Mouse (Mus musculus): ENCODE measurements at regions not wholly inside any gene's neighbourhood (a gene's known extent, or its start where the extent isn't known, plus 50 kb on each side); places are given as distances from the start of the nearest gene placed in this dataset.

DNA sequence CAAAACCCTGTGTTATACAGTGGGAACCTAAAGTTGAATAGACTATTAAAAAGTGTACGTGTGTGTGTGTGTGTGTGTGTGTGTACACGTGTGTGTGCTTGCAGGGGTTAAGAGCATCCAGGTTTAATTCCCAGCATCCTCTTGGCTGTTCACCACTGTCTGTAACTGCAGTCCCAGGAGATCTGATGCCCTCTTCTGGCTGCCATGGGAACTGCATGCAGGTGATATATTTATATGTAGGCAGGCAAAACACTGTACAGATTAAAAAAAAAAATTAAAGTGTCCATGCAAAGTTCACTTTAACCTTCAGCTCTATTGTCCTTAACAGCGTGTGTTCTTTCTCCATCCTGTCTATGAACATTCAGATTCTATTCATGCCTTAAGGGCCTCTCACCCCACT is 454.1 kb downstream of the Rnf144b start:
- no peak for DNase-seq (ENCODE audit: low read depth)

DNA sequence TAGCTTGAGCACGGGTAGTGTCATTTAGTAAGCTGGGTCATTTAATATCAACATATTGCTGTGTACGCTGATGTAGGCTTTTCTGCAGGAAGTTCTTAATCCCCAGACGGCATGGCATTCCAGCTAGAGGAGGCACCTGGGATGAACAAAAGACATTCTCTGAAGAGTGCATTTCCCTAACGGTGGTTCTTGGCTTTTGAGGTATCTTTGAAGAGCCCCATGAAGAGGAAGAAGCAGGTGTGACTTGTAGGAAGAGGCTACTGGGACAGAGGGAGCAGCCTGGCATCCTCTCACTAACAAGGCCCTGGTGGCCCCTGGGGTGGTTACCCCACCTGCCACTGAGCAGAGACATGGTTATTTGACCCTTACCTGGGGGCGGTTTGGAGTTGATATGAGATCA is 457.7 kb downstream of the Rnf144b start:
- no peak for DNase-seq (ENCODE audit: low read depth)

DNA sequence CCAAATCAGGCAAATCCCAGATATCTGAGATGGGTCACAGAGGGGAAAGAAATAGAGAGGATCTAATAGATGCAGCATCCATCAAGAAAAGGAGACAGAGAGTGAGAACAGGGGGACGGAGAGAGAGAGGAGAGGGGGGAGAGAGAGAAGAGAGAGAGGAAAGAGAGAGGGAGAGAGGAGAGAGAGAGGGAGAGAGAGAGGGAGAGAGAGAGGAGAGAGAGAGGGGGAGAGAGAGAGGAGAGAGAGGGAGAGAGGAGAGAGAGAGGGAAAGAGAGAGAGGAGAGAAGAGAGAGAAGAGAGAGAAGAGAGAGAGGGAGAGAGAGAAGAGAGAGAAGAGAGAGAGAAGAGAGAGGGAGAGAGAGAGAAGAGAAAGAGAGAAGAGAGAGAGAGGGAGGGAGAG is 462.7 kb downstream of the Rnf144b start:
- no peak for DNase-seq (ENCODE audit: low read depth)

DNA sequence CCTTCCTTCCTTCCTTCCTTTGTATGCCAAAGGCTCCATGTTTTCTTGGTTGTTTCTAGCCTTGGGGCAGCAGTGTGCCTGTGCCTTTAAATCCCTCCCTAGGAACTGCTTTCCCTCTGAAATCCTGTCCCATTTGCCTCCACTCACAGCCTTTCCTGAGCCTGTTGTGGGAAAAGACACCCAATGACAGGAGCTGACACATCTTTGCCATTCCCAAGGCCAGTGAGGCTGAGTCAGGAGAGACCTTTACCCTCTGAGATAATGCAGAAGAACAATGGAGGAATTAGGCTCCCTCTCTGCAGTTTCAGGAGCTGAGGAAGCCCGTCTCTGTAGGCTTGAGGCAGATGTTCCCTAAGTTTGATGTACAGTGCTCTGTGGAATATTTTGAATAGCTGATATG is 480.2 kb downstream of the Rnf144b start:
- DNase-seq (ENCODE audit: low read depth), result no peak

DNA sequence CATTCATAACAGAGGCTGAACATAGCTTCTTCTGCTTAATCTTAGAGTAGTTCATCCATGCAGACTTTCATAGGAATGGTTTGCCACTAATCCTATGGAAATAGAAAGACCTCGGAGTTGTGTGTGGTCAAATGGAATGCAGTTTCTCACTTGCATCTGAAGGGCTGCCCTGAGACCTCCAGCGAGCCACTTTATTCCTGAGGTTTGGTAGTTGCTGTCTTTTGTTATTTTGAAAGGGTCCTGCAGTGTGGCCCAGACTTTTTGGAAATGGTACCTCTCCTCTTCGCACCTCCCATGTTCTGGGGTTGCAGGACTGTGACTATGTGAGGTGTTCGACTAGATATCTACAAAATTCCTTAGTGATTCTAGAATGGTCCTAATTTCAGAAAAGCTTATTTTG is 489.0 kb downstream of the Rnf144b start:
- no peak for DNase-seq (ENCODE audit: low read depth)

DNA sequence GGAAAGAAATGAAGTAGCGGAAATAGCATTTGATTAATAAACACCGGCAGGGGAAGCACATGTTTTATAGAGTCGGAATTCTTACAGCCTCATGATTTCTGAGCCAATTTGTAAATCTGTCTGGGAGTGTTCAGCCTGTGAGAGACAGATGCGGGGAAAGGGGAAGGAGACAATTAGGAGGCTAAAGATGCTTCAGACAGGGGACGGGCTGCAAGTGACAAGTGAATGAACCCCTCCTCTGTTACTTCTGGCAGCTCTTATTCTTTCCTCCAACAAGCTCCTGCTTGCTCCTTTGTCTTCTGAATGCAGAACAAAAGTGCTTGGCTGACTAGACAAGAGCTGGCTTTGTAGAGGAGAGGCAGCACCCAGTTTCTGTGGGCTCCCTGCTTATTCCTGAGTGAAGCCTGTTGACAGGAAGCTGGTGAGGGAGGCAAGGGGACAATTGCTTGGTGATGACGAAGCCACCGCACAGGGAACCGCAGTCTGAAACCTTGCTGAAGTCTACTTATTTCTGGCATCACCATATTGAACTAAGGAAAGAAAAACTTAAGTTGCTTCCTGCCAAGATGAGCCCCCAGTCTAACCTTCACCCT is 514.2 kb downstream of the Rnf144b start:
- DNase-seq (ENCODE audit: low read depth), result peak; percentile 60

DNA sequence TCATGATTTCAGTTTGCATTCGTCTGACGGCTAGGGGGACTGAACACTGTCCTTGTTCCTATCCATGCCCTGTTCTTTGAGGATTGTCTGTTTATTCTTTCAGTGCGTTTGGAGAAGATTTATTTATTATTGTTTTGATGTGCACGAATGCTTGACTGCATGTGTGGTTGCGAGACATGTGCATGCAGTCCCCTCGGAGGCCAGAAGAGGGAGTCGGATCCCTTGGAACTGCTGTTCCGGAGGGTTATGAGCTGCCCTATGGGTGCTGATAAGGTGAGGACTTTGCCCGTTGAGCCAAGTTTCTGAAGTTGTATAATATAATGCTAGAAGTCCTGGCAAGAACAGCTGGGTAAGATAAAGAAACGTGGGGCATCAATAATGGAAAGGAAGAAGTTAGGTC is 519.9 kb downstream of the Rnf144b start:
- no peak for DNase-seq (ENCODE audit: low read depth)

DNA sequence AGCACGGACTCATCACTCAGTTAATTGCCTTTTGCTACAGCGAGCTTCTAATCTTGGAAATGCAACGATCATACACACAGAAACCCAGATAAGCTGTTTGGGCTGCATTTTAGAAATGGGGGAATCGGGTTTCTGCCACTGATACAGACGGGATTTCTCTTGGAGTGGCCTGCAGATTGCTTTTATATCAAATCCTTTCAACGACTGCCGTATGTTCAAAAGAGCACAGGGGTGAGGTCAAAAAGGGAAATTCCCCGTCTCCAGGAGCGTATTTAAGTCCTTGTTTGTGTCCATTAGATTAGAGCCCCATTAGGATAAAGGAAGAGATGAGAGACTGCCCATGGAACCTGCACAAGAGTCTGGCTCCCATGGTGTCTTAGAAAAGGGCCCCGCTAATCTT is 522.6 kb downstream of the Rnf144b start:
- DNase-seq (ENCODE audit: low read depth), result no peak

DNA sequence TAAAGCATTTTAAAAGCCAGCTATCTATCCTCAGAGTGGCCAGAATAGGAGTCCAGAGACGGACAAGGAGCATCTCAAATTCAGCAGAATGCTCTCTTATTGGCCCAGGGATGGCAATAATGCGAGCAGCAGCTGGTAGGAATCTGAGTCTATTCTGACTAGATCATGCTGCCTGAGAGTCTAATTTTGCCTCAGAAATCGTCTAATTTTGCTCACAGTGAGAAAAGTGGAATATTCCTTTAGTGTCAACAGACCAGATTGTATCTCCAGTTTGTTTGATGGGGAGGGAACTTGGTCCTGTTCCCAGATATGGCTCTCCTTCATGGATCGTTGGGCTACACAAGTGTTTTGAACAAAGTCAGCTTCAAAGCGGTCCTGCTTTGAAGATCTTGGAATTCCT is 525.2 kb downstream of the Rnf144b start:
- DNase-seq (ENCODE audit: low read depth), result no peak

DNA sequence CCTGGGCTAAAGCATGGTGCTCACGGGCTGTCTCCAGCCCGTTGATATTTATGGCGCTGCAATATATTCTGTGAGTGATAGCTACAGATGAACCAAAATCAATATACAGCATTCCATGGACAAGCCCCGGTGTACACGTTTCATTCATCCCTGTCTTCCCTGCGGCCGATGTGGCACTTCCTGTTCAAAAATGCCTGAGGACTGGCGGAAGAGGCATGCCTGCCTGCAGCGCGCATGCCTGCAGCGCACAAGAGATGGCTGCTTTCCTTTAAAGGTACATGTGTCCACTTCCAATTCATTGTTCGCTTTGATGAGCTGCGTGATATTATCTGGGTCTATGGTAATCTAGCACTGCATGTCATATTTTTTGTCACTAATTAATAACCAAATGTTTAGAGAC is 527.6 kb downstream of the Rnf144b start:
- DNase-seq (ENCODE audit: low read depth), result no peak

DNA sequence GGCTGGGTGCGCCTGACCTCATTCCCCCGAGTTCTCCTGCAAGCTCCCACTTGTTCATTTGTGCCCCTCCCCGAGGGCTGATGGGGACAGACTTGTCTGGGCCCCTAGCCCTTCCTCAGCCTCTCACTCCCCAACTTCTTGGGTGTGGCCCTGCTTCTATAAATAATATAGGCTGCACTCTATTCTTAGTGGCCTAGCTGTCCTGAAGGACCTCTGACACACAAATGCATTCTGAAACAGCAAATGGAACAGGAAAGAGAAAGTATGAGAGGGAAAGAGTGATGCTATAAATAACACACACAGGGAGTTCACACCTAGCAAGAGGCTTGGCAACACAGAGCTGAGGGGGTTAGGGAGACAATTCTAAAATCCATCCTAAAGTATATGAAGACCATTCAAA is 544.0 kb downstream of the Rnf144b start:
- DNase-seq (ENCODE audit: low read depth), result no peak

DNA sequence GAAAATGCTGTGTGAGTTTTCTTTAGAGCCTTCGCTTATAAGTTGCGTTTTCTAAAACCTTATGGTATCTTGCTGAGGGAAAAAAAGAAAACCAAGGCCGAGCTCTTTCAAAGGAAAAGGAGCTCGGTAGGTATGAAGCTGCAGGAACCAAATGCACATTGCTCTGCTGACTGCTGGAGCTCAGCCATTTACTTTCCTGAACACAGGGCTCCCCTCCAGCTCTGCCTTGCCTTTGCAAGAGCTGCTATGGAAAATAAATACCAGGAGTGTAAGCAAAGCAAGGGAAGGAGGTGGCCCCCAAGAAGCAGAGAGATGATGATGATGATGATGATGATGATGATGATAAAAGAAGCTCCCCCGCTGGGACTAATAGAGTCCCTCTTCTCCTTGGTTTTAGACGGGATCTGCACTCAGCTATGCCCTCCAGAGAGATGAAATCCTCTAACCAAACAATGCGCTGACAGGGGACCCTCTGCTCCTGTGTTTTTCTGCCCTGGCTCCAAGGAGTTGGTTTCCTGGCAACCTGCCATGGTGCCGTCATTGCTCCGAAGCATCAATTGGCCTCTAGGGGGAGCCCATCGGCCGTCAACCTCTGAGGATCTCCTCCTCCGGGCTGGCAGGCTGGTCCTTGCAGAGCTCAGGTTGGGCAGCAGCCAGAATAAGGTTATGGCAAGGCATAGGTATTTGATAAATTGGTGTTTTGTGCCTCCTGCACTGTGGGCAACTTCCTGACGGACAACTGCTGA is 544.7 kb downstream of the Rnf144b start:
- DNase-seq (ENCODE audit: low read depth), result peak; percentile 48

DNA sequence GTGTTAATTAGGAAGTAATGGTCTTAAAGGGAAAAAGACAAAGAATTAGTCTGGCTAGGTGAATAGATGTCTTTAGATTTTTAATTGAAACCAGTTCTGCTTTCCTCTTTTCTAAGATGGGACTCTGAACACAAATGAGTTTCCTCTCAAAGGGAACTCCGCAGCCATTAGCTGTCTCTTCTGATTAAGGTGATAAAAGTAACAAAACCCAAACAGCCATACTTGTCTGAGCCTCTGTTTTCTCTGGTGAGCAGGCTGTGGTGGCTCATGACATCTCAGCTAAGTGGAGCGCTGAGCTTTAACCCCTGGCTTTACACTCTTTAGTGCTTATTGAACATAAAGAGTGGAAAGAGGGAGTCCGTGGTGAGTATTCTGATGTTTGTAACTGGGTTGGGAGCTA is 565.7 kb downstream of the Rnf144b start:
- no peak for DNase-seq (ENCODE audit: low read depth)

DNA sequence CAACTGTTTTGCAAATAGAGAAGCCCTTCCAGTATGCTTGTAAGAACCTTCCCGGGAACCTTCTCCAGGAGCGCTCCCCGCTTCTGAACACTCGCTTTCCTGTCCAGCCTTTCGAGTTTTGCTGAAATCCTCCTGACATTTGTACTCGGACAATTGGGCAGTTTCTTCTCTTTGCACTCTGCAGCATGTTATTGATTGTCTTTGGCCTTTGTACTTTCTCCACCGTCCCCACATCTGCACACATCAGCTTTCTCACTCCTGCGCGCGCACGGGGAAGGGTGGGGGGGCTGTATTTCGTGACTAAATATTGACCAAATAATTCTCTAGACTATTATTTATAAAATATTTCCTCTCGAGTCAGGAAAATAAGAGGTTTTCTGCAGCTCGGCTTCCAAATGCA is 567.2 kb upstream of the Id4 start:
- no peak for DNase-seq (ENCODE audit: low read depth)

DNA sequence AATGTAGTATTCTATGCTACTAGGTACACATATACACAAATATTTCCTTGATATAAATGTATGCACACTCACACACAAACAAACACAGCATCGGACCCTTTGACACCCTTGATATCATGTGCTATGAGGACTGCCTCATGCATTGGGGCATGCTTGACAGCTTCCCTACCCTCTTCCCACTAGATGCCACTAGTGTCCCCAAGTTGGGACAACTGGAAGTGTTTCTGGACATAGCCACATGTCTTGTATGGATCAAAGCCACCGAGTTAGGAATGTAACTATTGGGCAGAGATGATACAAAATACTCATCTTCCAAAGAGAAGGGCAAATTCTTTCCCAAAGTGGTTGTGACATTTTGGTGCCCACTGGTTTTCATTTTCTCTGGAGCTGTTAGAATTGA is 565.2 kb upstream of the Id4 start:
- DNase-seq (ENCODE audit: low read depth), result no peak

DNA sequence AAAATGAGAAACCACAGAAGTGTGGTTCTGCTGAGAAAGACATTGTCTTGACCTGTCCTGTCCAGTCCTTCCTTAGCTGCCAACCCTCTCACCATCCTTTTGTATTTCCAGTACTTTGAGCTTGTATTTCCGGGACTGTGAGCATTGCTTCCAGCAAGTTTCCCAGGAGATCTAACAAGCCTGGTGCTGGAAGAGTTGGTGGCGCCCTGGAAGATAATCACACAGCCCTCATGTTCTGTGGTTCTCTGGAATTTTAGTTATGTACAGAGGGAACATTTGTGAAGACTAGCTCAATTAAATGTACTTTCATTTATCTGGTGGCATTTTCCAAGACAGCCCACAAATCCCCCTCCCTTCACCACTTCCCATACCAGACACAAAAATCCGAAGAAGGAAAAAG is 560.5 kb upstream of the Id4 start:
- no peak for DNase-seq (ENCODE audit: low read depth)

DNA sequence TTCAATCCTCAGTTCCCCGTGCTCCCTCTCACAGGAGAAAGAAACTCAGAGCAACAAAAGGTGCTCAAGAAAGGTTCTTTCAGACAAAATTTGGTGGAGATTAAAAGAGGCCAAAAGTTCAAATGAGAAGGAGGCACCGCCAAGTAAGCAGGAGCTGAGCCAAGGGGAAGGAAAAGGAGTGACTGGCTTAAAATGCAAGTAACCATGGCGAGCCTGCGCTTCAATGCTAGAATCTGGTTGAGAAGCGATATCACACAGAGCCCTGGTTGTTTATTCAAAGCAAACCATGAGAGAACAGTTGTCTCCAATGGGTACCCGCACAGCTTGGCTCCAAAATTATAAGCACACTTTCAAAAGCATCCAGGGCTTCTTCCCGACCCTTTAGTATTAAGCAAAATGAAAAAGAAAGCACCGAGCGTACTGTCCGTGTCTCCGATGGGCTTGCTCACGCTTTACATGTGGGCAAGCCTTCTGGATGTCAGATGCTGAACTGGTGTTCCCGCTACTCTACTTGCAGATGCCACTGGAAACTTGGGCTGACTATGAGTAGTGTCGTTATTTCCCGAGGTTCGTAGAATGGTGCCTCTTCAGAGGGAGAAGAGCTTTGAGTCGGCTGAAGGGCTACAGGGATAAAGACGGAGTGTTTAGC is 552.9 kb upstream of the Id4 start:
- DNase-seq (ENCODE audit: low read depth), result no peak

DNA sequence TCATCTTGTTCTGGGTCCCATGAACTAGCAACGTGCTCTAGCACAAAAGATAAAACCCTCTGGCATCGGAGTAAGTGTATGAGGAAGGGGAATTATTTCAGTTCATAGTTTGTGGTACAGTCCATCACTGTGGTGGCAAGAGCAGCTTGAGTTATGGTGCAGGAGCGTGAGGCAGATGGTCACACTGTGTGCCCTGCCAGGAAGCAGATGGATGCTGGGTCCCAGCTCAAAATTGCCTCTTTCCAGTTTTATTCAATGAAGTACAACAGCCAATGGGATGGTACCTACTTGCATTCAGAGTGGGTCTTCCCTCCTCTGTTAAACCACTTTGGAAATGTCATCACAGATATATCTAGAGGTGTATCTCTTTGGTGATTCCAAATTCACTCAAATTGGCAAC is 551.7 kb upstream of the Id4 start:
- DNase-seq (ENCODE audit: low read depth), result no peak

DNA sequence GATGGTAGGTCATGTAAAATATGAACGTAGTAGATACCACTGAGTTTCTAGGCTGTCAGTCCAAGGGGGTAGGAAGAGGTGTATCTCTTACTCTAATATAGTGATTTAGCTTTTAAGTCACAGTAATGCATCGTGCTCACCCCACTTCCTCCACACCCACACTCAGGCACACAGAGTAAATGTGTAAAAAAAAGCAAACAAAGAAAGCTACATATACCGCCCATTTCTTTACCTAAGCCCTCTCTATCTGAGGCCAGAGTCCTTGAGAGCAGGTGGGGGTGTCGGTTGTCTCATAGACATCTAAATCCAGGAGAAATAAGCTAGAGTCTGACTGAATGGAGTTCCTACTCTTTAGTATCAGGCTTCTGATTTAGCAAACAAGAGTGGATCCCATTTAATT is 548.5 kb upstream of the Id4 start:
- no peak for DNase-seq (ENCODE audit: low read depth)

DNA sequence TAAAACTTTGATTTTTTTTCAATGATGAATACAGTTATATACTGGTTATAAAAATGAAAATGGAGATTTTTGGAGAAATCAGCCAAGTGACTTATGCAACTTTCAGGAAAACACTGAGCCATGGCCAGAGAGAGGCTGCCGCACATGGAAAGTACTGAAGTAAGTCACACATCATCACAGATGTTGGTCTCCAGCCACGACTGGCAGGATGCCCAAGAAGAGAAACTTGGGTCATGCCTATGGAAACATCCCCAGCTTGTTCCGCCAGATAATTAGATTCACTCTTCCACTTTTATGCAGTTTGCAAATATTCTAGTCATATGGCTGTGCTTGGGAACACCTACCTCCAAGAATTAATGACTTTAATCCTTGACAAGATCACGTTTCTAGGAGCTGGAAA is 544.8 kb upstream of the Id4 start:
- peak; percentile 38 for DNase-seq (ENCODE audit: low read depth)

DNA sequence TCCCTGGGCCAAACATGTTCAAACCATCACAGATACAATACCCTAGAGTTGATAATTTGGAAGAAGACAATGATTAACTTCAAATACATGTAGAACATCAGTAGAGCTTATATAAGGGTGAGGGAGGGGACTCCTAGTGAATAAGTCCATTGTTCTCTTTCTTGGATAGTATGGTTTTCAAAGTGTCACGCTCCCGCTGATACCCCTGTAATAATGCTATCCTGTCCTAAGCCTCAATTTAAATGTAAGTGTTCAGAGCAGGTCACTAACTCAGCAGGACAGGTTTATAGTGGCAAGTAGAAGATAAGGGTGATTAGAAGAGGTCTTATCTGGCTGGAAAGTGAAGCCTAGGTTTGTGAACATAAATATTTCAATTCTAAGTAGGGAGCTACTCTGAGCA is 540.4 kb upstream of the Id4 start:
- no peak for DNase-seq (ENCODE audit: low read depth)

DNA sequence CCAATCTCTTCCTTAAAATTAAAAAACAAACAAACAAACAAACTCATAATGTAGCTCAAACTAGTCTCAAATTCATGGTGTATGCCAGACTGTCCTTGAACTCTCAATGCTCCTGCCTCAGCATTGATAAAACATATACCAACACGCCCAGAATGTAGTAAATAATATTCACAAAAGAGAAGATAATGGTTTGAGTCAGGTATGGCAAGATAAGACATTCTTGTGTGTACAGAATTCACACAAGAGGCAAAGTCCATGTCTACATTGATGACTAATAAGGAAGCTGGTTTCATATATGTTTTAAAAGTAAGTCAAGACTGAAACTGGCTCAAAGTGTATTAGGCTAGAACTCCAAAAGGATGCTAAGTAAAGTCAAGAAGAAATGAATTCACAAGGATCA is 526.6 kb upstream of the Id4 start:
- DNase-seq (ENCODE audit: low read depth), result no peak

DNA sequence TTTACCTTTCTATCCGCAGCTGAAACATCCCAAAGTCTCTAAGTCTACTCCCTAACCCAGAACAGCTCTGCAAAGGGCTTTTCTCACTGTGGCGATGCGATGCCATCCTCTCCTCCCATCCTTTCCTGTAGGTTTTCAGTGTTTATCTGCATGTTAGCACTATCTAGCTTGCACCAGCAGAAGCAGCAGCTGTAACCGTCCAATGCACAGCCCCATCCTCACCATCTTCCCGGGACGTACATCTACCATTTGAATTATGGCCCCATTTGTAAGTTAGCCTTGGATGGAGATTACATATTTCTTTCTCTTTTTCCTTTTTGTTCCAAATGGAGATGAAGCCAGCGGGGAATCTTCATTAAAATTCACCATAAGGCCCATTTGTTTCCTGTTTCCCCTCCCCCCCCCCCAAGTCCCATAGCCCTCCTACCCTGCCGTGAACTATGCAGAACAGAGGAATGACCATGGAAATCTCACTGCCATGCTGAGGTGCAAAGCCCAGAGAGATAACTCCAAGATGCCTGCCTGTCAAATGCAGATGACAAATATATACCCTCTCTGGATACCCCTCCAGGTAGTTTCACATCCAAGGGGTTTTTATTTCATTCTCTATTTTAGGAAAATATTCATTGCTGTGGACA is 525.5 kb upstream of the Id4 start:
- DNase-seq (ENCODE audit: low read depth), result no peak
